9 mouse cellular contexts compared by ENCODE assay signal in genomic region chr6:34909631-34910345, GRCm38 (mm10). TPM values are rescaled to one million over a fixed set of nuclear protein-coding genes. Genes with fewer than 3 reads are reported as not detected.
A peak's percentile ranks its signal among the peaks of the same experiment; 100 is the strongest.
DNase-seq lines count a peak whose midpoint lies in the region; ATAC-seq and TF ChIP-seq lines count a peak whose summit lies in the region.
"Had no signal": no experiment of that assay in that cellular context is flagged by ENCODE, and none has a peak within 500 bp of the region (broad histone marks: within the 10 kb centered on the region; RNA-seq: fewer than 3 reads in every experiment).

No protein-coding gene starts in this region.

- TF ChIP-seq POLR2A in bone marrow, adult 2 months (IDR thresholded peaks at IDR 0.05; ENCODE audit: borderline replicate concordance, control insufficient read depth, low read depth, low read length), result no peak

- peak overlapping the region; percentile 82 to 93 for H3K27ac ChIP-seq in heart, embryonic 14.5 days (replicated peaks in 1 of 2; ENCODE audit: control insufficient read depth in 1 of 2, insufficient read depth in 1 of 2, low read depth in 2 of 2, low read length in 2 of 2)
- peak overlapping the region; percentile 79; the same call in 1 of the 2 replicates for H3K27ac ChIP-seq in bone marrow, adult 2 months (ENCODE audit: control insufficient read depth, insufficient read depth, low read depth, low read length, poor library complexity)
- H3K27ac ChIP-seq in hindbrain, embryonic 13.5 days, result peak overlapping the region; percentile 90
- H3K27ac ChIP-seq in macrophage, result peak overlapping the region; percentile 97

- H3K4me1 ChIP-seq in heart, embryonic 14.5 days (ENCODE audit: control insufficient read depth in 2 of 2, insufficient read depth in 2 of 2, low read length in 2 of 2), result peaks cover 11 to 21% of the 10 kb centered on the region in 2 experiments
- peaks cover 3% of the 10 kb centered on the region; the same call in 1 of the 2 replicates for H3K4me1 ChIP-seq in bone marrow, adult 2 months (ENCODE audit: control insufficient read depth, insufficient read depth, low read length)
- H3K4me1 ChIP-seq in hindbrain, embryonic 13.5 days (replicated peaks), result peaks cover 19% of the 10 kb centered on the region

- H3K36me3 ChIP-seq in heart, embryonic 14.5 days (ENCODE audit: control insufficient read depth, insufficient read depth, low read length), result peaks cover 41% of the 10 kb centered on the region
- H3K36me3 ChIP-seq in hindbrain, embryonic 13.5 days, result peaks cover 36% of the 10 kb centered on the region
- H3K36me3 ChIP-seq in macrophage (ENCODE audit: inconsistent target), result peaks cover 2% of the 10 kb centered on the region; the same call in 1 of the 2 replicates

- intact Hi-C loops in heart, postnatal 36 days (cut with DNase I), result loop anchor here (5.0 kb wide), 1 partner anchor 32 kb away; the partner anchor contains the start of gene Cyren

- TF ChIP-seq CTCF in bone marrow, adult 2 months (IDR thresholded peaks at IDR 0.05; ENCODE audit: control insufficient read depth, insufficient read depth, low read length), result no peak

- H3K4me3 ChIP-seq in heart, embryonic 14.5 days (ENCODE audit: control insufficient read depth in 1 of 2, insufficient read depth in 1 of 2, low read depth in 1 of 2, low read length in 2 of 2), result peak overlapping the region; percentile 68 to 97
- H3K4me3 ChIP-seq in bone marrow, adult 2 months (replicated peaks; ENCODE audit: control insufficient read depth, low read depth, low read length), result peak overlapping the region; percentile 92
- peak overlapping the region; percentile 73 for H3K4me3 ChIP-seq in hindbrain, embryonic 13.5 days
- H3K4me3 ChIP-seq in macrophage (ENCODE audit: inconsistent target), result peak overlapping the region; percentile 90

- no peak for DNase-seq in heart, postnatal 36 days
- DNase-seq in layer of hippocampus, postnatal 10 days (ENCODE audit: low spot score in 2 of 2), result no peak
- DNase-seq in right cerebral cortex, postnatal 36 days (ENCODE audit: low spot score in 2 of 2), result no peak

- H3K79me2 ChIP-seq in macrophage (ENCODE audit: inconsistent target), result peaks cover 39% of the 10 kb centered on the region

- H3K9me3 ChIP-seq in heart, embryonic 14.5 days (ENCODE audit: control insufficient read depth, low read length), result no peaks in the 10 kb centered on the region
- H3K9me3 ChIP-seq in hindbrain, embryonic 13.5 days, result no peaks in the 10 kb centered on the region

- H3K27me3 ChIP-seq in heart, embryonic 14.5 days (ENCODE audit: control insufficient read depth, insufficient read depth, low read length), result no peaks in the 10 kb centered on the region
- no peaks in the 10 kb centered on the region for H3K27me3 ChIP-seq in hindbrain, embryonic 13.5 days
- H3K27me3 ChIP-seq: Patski had no signal

- no peak for ATAC-seq in heart, embryonic 14.5 days (ENCODE audit: insufficient number of reproducible peaks, insufficient read depth, low FRiP score, low read depth)
- ATAC-seq in hindbrain, embryonic 13.5 days (ENCODE audit: low FRiP score), result no peak
- no peak for ATAC-seq in megakaryocyte-erythroid progenitor cell, adult 5-6 weeks (replicated peaks; ENCODE audit: low FRiP score, low TSS enrichment, poor library complexity, severe bottlenecking)

- peak overlapping the region; percentile 80 for H3K9ac ChIP-seq in heart, embryonic 14.5 days (ENCODE audit: low read length)
- H3K9ac ChIP-seq in hindbrain, embryonic 13.5 days, result peak overlapping the region; percentile 82

- 37% methylated on average over 8 of the region's 8 CpGs for WGBS in heart, embryonic 14.5 days
- 49% methylated on average over 8 of the region's 8 CpGs for WGBS in bone marrow, adult 2 months
- WGBS in hindbrain, embryonic 13.5 days, result 54% methylated on average over 8 of the region's 8 CpGs
- 50% methylated on average over 8 of the region's 8 CpGs for WGBS in macrophage (ENCODE audit: missing documents)

- H3K4me2 ChIP-seq in heart, embryonic 14.5 days (ENCODE audit: low read length), result peak overlapping the region; percentile 83
- H3K4me2 ChIP-seq in hindbrain, embryonic 13.5 days, result peak overlapping the region; percentile 72

RNA-seq across cellular contexts. Expression of gene Wdr91, which starts 0.9 kb away (rescaled TPM):
- 9.7 and 10.4 TPM in 2 replicates for polyA plus RNA-seq in heart, embryonic 14.5 days (2014; fragmentation: Nextera tagmentation; extraction: Ambion mirVana)
- 10 to 100 TPM; 11.4 to 15.5 TPM for total RNA-seq in heart, postnatal 36 days (2021)
- polyA plus RNA-seq in bone marrow, adult 2 months (2011; ENCODE audit: insufficient read depth, insufficient read length, low replicate concordance, missing spikeins), result 17.1 and 27.6 TPM in 2 replicates
- polyA plus RNA-seq in hindbrain, embryonic 13.5 days (2015; fragmentation: Nextera tagmentation; extraction: Ambion mirVana), result 12.5 and 14.5 TPM in 2 replicates
- total RNA-seq in macrophage (2018; cell fraction: chromatin; rRNA removed), result 100 to 1,000 TPM; 229 to 803 (median 498) TPM
- 100 to 1,000 TPM in 23 of 26 experiments, 10 to 100 TPM in 3; 87.0 to 154 (median 126) TPM for total RNA-seq in macrophage (2018; cell fraction: cytosol; rRNA removed)
- total RNA-seq in macrophage (2018; cell fraction: nucleus; rRNA removed), result 100 to 1,000 TPM; 124 to 721 (median 374) TPM
- polyA plus RNA-seq in macrophage (2018), result 86.6 to 195 TPM (median 145 TPM) in 3 replicates
- total RNA-seq in layer of hippocampus, postnatal 10 days (2021), result 10 to 100 TPM; 32.6 to 34.9 TPM
- 19.9 and 24.4 TPM in 2 replicates for total RNA-seq in megakaryocyte-erythroid progenitor cell, adult 5-6 weeks (2014; fragmentation: Nextera tagmentation)
- total RNA-seq in megakaryocyte-erythroid progenitor cell, adult 5-6 weeks (2017), result 24.4 and 37.8 TPM in 2 replicates

RNA-seq across cellular contexts. Expression of gene Stra8, which starts 10.2 kb away (rescaled TPM):
- polyA plus RNA-seq in heart, embryonic 14.5 days (2014; fragmentation: Nextera tagmentation; extraction: Ambion mirVana), result not detected in 2 replicates
- not detected for total RNA-seq in heart, postnatal 36 days (2021)
- 1.4 TPM in 1 of 2 replicates, not detected in the other for polyA plus RNA-seq in bone marrow, adult 2 months (2011; ENCODE audit: insufficient read depth, insufficient read length, low replicate concordance, missing spikeins)
- not detected in 2 replicates for polyA plus RNA-seq in hindbrain, embryonic 13.5 days (2015; fragmentation: Nextera tagmentation; extraction: Ambion mirVana)
- not detected for total RNA-seq in macrophage (2018; cell fraction: chromatin; rRNA removed)
- not detected for total RNA-seq in macrophage (2018; cell fraction: cytosol; rRNA removed)
- total RNA-seq in macrophage (2018; cell fraction: nucleus; rRNA removed), result not detected
- not detected in 3 replicates for polyA plus RNA-seq in macrophage (2018)
- not detected for total RNA-seq in layer of hippocampus, postnatal 10 days (2021)
- not detected in 2 replicates for total RNA-seq in megakaryocyte-erythroid progenitor cell, adult 5-6 weeks (2014; fragmentation: Nextera tagmentation)
- not detected in 2 replicates for total RNA-seq in megakaryocyte-erythroid progenitor cell, adult 5-6 weeks (2017)
- polyA plus RNA-seq: Patski had no signal

RNA-seq across cellular contexts. Expression of gene Cyren, which starts 31.9 kb away (rescaled TPM):
- 5.8 and 6.3 TPM in 2 replicates for polyA plus RNA-seq in heart, embryonic 14.5 days (2014; fragmentation: Nextera tagmentation; extraction: Ambion mirVana)
- total RNA-seq in heart, postnatal 36 days (2021), result 1 to 10 TPM; 2.3 to 3.5 TPM
- 8.1 and 23.2 TPM in 2 replicates for polyA plus RNA-seq in bone marrow, adult 2 months (2011; ENCODE audit: insufficient read depth, insufficient read length, low replicate concordance, missing spikeins)
- 10.1 and 11.2 TPM in 2 replicates for polyA plus RNA-seq in hindbrain, embryonic 13.5 days (2015; fragmentation: Nextera tagmentation; extraction: Ambion mirVana)
- total RNA-seq in macrophage (2018; cell fraction: chromatin; rRNA removed), result 100 to 1,000 TPM in 2 of 26 experiments, 10 to 100 TPM in 21, 1 to 10 TPM in 3; 6.2 to 128 (median 19.9) TPM
- 1 to 10 TPM; 1.7 to 4.5 (median 3.0) TPM for total RNA-seq in macrophage (2018; cell fraction: cytosol; rRNA removed)
- 100 to 1,000 TPM in 1 of 26 experiments, 10 to 100 TPM in 21, 1 to 10 TPM in 4; 3.3 to 115 (median 18.1) TPM for total RNA-seq in macrophage (2018; cell fraction: nucleus; rRNA removed)
- polyA plus RNA-seq in macrophage (2018), result 3.3 to 10.6 TPM (median 4.3 TPM) in 3 replicates
- total RNA-seq in layer of hippocampus, postnatal 10 days (2021), result 1 to 10 TPM; 5.4 TPM
- 12.3 and 27.8 TPM in 2 replicates for total RNA-seq in megakaryocyte-erythroid progenitor cell, adult 5-6 weeks (2014; fragmentation: Nextera tagmentation)
- 5.6 and 8.5 TPM in 2 replicates for total RNA-seq in megakaryocyte-erythroid progenitor cell, adult 5-6 weeks (2017)

RNA-seq across cellular contexts. Expression of gene Tmem140, which starts 46.8 kb away (rescaled TPM):
- polyA plus RNA-seq in heart, embryonic 14.5 days (2014; fragmentation: Nextera tagmentation; extraction: Ambion mirVana), result 0.92 and 1.3 TPM in 2 replicates
- 10 to 100 TPM; 34.9 to 38.0 TPM for total RNA-seq in heart, postnatal 36 days (2021)
- polyA plus RNA-seq in bone marrow, adult 2 months (2011; ENCODE audit: insufficient read depth, insufficient read length, low replicate concordance, missing spikeins), result 5.7 and 16.5 TPM in 2 replicates
- 1.3 and 1.6 TPM in 2 replicates for polyA plus RNA-seq in hindbrain, embryonic 13.5 days (2015; fragmentation: Nextera tagmentation; extraction: Ambion mirVana)
- total RNA-seq in macrophage (2018; cell fraction: chromatin; rRNA removed), result 100 to 1,000 TPM in 11 of 26 experiments, 10 to 100 TPM in 15; 18.5 to 254 (median 80.7) TPM
- 100 to 1,000 TPM in 18 of 26 experiments, 10 to 100 TPM in 8; 39.9 to 208 (median 143) TPM for total RNA-seq in macrophage (2018; cell fraction: cytosol; rRNA removed)
- 100 to 1,000 TPM in 16 of 26 experiments, 10 to 100 TPM in 10; 39.3 to 284 (median 118) TPM for total RNA-seq in macrophage (2018; cell fraction: nucleus; rRNA removed)
- polyA plus RNA-seq in macrophage (2018), result 41.8 to 184 TPM (median 113 TPM) in 3 replicates
- 1 to 10 TPM; 1.1 to 1.8 TPM for total RNA-seq in layer of hippocampus, postnatal 10 days (2021)
- 1.8 and 1.9 TPM in 2 replicates for total RNA-seq in megakaryocyte-erythroid progenitor cell, adult 5-6 weeks (2014; fragmentation: Nextera tagmentation)
- total RNA-seq in megakaryocyte-erythroid progenitor cell, adult 5-6 weeks (2017), result 2.2 and 3.7 TPM in 2 replicates
